ENCODE assay signal across 18 mouse cellular contexts in the genomic region with DNA sequence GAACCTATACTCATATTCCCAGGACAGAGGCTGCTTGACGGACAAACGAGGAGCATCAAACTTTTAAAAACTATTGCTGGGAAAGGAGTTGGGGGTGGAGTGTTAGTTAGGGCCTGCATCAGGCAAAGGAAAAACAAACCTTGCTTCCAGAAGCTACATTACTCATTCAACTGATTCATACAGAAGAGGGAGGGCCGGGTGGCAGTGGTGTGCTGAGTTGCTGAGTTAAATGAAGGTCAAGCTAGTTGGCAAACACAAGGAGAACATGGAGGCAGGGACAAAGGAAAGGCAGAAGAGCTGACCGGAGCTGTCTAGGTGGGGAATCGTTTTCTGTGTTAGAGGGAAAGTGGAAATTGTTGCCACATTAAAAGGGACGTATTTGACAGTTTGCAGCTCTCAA. TPM values are rescaled to one million over a fixed set of nuclear protein-coding genes. Genes with fewer than 3 reads are reported as not detected.
DNase-seq lines count a peak whose midpoint lies in the region; ATAC-seq lines count a peak whose summit lies in the region.
"Had no signal": no experiment of that assay in that cellular context is flagged by ENCODE, and none has a peak within 500 bp of the region (broad histone marks: within the 10 kb centered on the region; RNA-seq: fewer than 3 reads in every experiment).

No protein-coding gene starts in this region.

- peak; percentile 52; the same call in 1 of the 2 replicates for ATAC-seq in frontal cortex, adult (ENCODE audit: low TSS enrichment)
- ATAC-seq: forebrain, embryonic 14.5 days; intestine, embryonic 16.5 days had no signal

- no peak for DNase-seq in frontal cortex, postnatal 36 days (ENCODE audit: low spot score in 2 of 2)
- peak; percentile 50 for DNase-seq in Muller cell, postnatal 12 days (ENCODE audit: inconsistent ontology term)
- peak; percentile 29 for DNase-seq in adrenal gland, postnatal 10 days
- peak; percentile 19 for DNase-seq in brain, adult 2 months (ENCODE audit: low read depth, low spot score)
- DNase-seq in layer of hippocampus, postnatal 14 days (ENCODE audit: low spot score in 2 of 2), result no peak
- DNase-seq in layer of hippocampus, adult 18-20 months (ENCODE audit: low spot score in 2 of 2), result no peak
- no peak for DNase-seq in layer of hippocampus, adult 9-11 months
- DNase-seq: cerebellum, adult 11 months; cerebellum, adult 9-10 months; cerebellum, postnatal 36 days; gastrocnemius, postnatal 10 days; heart, adult 18-20 months; heart, postnatal 36 days; kidney, adult 2 months had no signal

RNA-seq across cellular contexts. Expression of gene Rap2c, which starts 17.0 kb away (rescaled TPM):
- total RNA-seq in adrenal gland, postnatal 10 days (2021), result 10 to 100 TPM; 27.2 to 28.5 TPM
- total RNA-seq in layer of hippocampus, postnatal 14 days (2021), result 10 to 100 TPM; 27.7 to 32.2 TPM
- 10 to 100 TPM; 26.0 to 29.3 TPM for total RNA-seq in layer of hippocampus, adult 18-20 months (2021)

RNA-seq across cellular contexts. Expression of gene Frmd7, which starts 58.3 kb away (rescaled TPM):
- total RNA-seq in adrenal gland, postnatal 10 days (2021), result under 1 TPM in 1 of 2 experiments, not detected in 1; 0.15 TPM
- 1 to 10 TPM; 3.5 to 5.5 TPM for total RNA-seq in layer of hippocampus, postnatal 14 days (2021)
- total RNA-seq in layer of hippocampus, adult 18-20 months (2021), result 1 to 10 TPM; 3.5 to 3.7 TPM
- total RNA-seq: CH12.LX; heart, postnatal 36 days had no signal

Comparison
In these comparisons a context has a peak if more than half of its experiments do, and no peak if none do; other contexts are left out.
1. DNase-seq: peak in Muller cell, postnatal 12 days (single experiment), adrenal gland, postnatal 10 days (single experiment) and brain, adult 2 months (single experiment); none in frontal cortex, postnatal 36 days (0 of 2), layer of hippocampus, postnatal 14 days (0 of 2), layer of hippocampus, adult 18-20 months (0 of 2) and layer of hippocampus, adult 9-11 months (single experiment).